Mouse (Mus musculus) cerebellum, postnatal 36 days (tissue): ENCODE measurements around the gene Ppp1r32.
A peak's percentile ranks its signal among the peaks of the same experiment; 100 is the strongest.

Experiments
- DNase-seq, 2 experiments: peaks; one replicate each; pipeline ENCODE4 v3.0.0; 2021 to 2022; ENCODE audit warnings: mixed read lengths in 2 of 2

Ppp1r32 gene

GRCm38 (mm10) chr19:10482703-10483102 is at the start of gene Ppp1r32:
Gene Ppp1r32 (minus strand): TSS chr19:10482928.
- no peak for DNase-seq

GRCm38 (mm10) chr19:10530082-10530481 is 47.4 kb upstream of the Ppp1r32 start:
- no peak for DNase-seq

- peak; percentile 19 to 39 for DNase-seq
Observed at GRCm38 (mm10) chr19:10525910-10526309, 43.2 kb upstream of the Ppp1r32 start, which contains the start of gene Sdhaf2. Gene Sdhaf2 (minus strand): TSS chr19:10526142.

DNA sequence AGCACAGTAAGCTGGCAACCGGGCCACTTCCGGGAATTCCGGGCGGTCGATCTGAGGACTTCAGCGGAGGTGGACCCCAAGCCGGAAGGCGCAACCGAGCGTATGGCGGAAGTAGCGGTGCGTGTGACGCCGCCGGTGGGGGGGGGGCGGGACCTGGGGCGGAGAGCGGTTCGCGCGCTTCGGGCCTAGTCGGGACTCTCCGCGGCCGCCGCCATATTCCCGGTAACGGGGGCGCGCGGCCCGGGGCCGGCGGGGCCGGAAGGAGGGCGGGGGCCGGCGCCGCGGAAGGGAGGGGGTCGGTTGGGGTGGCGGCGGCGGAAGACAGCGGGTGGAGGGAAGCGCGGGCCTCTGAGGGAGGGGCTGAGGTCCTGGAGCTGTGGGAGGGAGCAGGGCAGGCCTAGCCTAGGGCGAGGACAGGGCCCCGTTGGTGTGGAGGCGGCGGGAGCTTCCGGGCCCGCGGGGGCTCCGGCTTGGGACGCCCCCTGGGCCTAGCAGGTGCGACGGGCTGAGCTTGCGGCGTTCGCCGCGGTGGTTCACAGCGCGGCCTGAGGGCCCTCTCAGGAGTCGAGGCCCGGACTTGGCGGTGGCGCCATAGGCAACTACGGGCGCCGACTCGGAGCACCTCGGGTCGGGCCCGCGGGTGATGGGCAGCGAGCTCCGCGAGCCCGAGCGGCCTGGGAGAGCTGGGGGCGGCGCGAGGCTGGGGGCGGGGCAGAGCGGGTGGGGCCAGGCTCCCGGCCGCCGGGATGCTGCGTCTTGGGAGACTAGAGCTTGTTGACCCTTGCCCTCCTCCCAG is 42.6 kb upstream of the Ppp1r32 start, which contains the start of gene Cpsf7:
Cpsf7 (plus strand) TSS at position 161 of the 796 bp plus-strand sequence.
- peak; percentile 88 to 90 for DNase-seq

GRCm38 (mm10) chr19:10524784-10525105 is 42.0 kb upstream of the Ppp1r32 start:
- DNase-seq: no peak

DNA sequence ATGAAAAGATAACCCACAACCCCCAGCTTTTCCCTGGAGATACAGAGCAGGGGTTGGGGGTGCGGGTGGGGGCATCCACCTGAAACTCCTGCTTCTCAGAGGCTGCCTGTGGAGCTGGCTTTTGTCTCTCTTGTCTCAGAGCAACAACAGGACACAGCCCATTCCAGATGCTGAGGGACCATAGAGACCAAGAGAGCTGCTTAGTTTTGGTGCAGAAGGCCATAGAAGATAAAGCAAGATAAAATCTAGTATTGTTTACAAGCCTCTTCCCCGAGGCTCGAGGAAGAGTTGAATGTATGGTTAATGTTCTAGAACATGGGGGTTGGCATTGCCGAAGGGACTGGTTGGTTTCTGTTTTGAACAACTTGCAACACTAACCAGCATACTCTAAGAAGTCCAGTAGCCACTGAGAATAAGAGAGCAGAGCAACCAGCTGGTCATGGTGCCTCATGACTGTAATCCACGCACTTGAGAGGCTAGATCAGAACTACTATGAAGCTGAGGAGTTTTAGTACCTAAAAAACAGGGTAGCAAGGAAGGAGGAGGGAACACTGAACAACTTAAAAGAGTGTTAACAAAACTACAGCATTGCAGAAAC is 40.9 kb upstream of the Ppp1r32 start:
- DNase-seq: no peak

DNA sequence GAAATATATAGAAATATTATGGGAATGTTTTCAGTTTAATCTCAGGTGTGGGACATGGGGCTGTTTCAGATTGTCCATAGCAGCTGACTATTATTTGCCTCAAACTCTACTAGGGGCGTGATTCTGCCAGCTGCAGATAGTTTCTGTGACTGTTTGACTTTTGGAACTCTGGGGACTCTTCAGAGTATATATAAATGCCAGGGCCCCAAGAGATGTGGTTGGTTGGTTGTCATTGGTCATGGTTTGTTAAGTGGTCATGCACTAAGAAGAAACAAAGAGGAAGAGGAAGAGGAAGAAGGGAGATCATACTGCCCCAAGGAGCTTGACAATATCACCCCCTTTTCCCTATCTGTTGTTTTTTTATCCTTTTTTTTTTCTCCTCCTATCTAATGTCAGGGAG is 39.2 kb upstream of the Ppp1r32 start:
- DNase-seq: no peak

- no peak for DNase-seq
Observed at GRCm38 (mm10) chr19:10520355-10520754, 37.6 kb upstream of the Ppp1r32 start.

GRCm38 (mm10) chr19:10510759-10511330 is 28.1 kb upstream of the Ppp1r32 start:
- DNase-seq: no peak

GRCm38 (mm10) chr19:10502571-10502970 is 19.8 kb upstream of the Ppp1r32 start:
- peak; percentile 21 to 34 for DNase-seq

DNA sequence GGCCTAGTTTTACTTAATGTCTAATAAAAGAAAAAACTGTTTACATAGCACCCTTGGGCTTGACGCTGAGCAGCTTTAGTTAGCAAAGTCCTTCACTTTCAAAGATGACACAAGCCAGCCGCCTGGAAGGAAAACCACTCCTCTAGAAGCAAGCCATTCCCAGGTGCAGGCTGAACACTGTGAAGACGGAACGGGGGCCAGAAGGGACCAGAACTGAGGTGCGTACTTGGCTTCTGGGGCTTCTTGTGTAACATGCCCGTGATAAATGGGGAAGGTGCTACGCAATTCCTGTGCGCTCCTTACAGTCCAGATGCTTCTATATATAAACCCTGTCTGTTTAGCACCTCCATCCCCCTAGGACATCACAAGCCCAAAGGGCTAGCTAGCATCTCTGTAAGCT is 17.9 kb upstream of the Ppp1r32 start:
- no peak for DNase-seq

- DNase-seq: no peak
Observed at GRCm38 (mm10) chr19:10497512-10498160, 14.9 kb upstream of the Ppp1r32 start.

- no peak for DNase-seq
Observed at GRCm38 (mm10) chr19:10496976-10497375, 14.2 kb upstream of the Ppp1r32 start.

GRCm38 (mm10) chr19:10495670-10496069 is 12.9 kb upstream of the Ppp1r32 start:
- no peak for DNase-seq

GRCm38 (mm10) chr19:10486264-10486738 is 3.6 kb upstream of the Ppp1r32 start:
- peak; percentile 41 to 69 for DNase-seq

DNA sequence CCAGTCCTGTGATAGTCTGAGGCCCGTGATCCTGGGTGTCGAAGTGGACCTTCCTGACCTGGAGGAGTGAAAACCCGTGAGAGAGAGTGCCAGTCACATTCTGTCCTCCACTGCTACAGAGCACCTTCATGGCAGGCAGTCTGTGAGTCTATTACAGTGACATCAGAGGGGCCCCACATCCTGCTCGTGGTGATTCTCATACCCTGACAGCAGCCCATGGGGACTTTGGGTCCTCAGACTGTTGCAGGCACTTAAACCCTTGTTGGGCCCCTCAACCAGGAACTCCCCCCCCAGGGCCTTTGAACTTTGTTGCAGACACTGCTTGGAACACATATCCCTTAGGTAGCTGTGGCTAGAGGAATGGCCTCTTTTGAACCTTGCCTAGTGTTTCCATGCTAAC is 3.2 kb downstream of the Ppp1r32 start:
- no peak for DNase-seq

DNA sequence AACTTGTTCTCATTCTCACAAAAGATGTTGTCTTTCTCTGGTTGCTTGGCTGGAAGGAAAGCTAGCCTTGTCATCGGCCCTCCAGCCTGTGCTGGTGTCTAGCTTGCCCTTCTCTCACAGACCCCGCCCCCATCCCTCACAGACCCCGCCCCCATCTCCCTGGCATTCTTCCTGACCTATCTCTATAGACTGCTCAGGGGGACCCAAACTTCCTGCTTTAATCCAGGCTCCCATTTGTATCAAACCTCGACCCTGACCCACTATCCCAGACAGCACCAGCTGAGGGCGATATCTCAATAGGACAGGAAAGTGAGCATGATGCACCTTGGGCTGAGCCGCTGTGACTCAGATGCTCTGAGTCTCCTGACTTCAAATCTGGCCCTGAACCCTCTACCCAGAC is 8.9 kb downstream of the Ppp1r32 start:
- no peak for DNase-seq

DNA sequence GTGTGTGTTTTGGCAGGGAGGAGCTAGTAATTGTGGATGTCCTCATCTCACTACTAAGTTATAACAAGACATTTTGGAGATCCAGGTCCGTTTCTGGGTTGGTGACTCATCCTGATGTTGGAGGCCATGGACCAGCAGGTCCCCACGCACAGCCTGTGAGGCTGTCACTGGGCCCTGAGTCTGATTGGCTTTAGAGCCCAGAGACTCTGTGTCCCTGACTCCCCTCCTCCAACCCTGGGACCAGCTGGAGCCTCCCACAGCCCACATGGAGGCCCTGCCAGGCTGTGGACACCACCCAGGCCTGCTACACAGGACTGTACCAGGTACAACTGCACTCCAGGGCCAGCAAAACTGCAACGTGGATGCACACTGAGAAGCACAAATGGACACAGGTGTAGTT is 9.8 kb downstream of the Ppp1r32 start:
- no peak for DNase-seq

- DNase-seq: no peak
Observed at GRCm38 (mm10) chr19:10469171-10469658, 13.5 kb downstream of the Ppp1r32 start.

DNA sequence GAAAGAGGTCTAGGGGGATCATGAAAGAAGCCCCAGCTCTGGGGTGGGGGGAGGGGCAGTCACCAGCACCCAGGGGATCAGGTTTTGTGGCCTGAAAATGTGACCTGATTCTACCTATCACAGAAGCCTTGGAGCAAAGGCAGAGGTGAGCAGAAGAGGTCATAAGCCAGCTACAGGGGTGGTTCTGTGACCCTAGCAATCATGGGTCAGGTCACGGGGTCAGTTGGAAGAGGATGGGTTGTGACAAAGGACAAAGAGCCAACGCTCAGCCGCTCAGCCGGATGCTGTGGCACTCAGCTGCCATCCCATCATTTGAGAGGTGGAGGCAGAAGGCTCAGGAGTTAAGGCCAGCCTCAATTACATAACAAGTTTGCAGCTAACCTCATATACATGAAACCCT is 18.3 kb downstream of the Ppp1r32 start:
- DNase-seq: no peak

GRCm38 (mm10) chr19:10461584-10461983 is 21.1 kb downstream of the Ppp1r32 start:
- DNase-seq: no peak

- no peak for DNase-seq
Observed at GRCm38 (mm10) chr19:10459907-10460306, 22.8 kb downstream of the Ppp1r32 start.

DNA sequence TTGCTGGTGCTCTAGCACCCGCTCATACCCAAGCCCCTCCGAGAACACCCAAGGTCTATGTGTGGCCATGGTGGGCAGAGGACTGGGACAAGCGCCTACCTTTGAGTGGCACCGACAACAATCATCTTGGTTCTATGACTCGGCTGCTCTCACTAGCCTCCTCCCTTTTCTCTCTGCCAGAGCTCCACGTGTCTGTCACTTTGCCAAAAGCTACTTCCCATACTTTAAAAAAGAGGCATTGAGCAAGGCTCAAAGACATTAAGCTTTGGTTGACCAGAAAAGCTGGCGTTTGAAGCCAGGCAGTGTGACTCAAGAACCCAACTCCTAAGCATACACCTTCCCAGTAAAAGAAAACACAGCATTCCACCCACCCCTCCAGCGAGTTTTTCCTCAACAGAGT is 24.6 kb downstream of the Ppp1r32 start:
- DNase-seq: no peak
